Mouse (Mus musculus) G1E (cell line): ENCODE measurements at regions not wholly inside any gene's neighbourhood (a gene's known extent, or its start where the extent isn't known, plus 50 kb on each side); places are given as distances from the start of the nearest gene placed in this dataset.

Experiments used
- ATAC-seq: 2 replicates; pipeline ENCODE4 v1.8.0; 2016; ENCODE audit warnings: mild to moderate bottlenecking; ENCODE audit not compliant: insufficient number of reproducible peaks, poor library complexity, low FRiP score, severe bottlenecking; ENCODE audit errors: extremely low read depth
- DNase-seq: peaks from one replicate; pipeline ENCODE4 v3.0.0; 2012; ENCODE audit warnings: low spot score
- H3K27me3 ChIP-seq: 2 replicates; pipeline ENCODE4 v1.6.1; 2012; ENCODE audit warnings: mild to moderate bottlenecking, low read length, inconsistent platforms; ENCODE audit not compliant: insufficient read depth
- H3K36me3 ChIP-seq: replicated peaks from 2 replicates; pipeline ENCODE3; 2012; ENCODE audit warnings: mild to moderate bottlenecking, inconsistent platforms
- H3K4me1 ChIP-seq: 2 replicates; pipeline ENCODE4 v1.6.1; 2012; ENCODE audit warnings: low read depth, low read length, inconsistent platforms, mixed read lengths; ENCODE audit not compliant: insufficient read depth
- H3K4me3 ChIP-seq: 2 replicates; pipeline ENCODE4 v1.5.1; 2012; ENCODE audit warnings: low read depth, mild to moderate bottlenecking, inconsistent platforms, low read length, moderate library complexity, mixed read lengths
- H3K9me3 ChIP-seq: replicated peaks from 2 replicates; pipeline ENCODE4 v1.6.1; 2012; ENCODE audit warnings: inconsistent platforms
- CTCF ChIP-seq: IDR thresholded peaks from 2 replicates; pipeline ENCODE4 v1.5.1; 2012; ENCODE audit warnings: low read depth, low read length, inconsistent platforms, mixed read lengths
- GATA1 ChIP-seq: IDR thresholded peaks from 2 replicates; pipeline ENCODE4 v1.6.1; 2012; ENCODE audit warnings: borderline replicate concordance, low read length, inconsistent platforms, mixed read lengths
- GATA2 ChIP-seq: IDR thresholded peaks from 2 replicates; pipeline ENCODE4 v1.6.1; 2012; ENCODE audit warnings: low read depth, low read length, inconsistent platforms, borderline replicate concordance
- POLR2AphosphoS5 ChIP-seq: IDR thresholded peaks from 2 replicates; pipeline ENCODE4 v1.6.1; 2012; ENCODE audit warnings: low read depth, low read length, inconsistent platforms; ENCODE audit not compliant: insufficient replicate concordance
- TAL1 ChIP-seq: conservative IDR thresholded peaks from 2 replicates; pipeline ENCODE4 v1.6.1; 2012; ENCODE audit warnings: low read depth, low read length, inconsistent platforms, mixed read lengths

GRCm38 (mm10) chr12:99108616-99109015, 188.2 kb downstream of the Ttc8 start:
- H3K9me3 ChIP-seq, result no peaks in the 10 kb centered on the region; the same call in none of the 2 replicates
- DNase-seq, result no peak
- no peaks in the 10 kb centered on the region for H3K27me3 ChIP-seq
- no peaks in the 10 kb centered on the region for H3K4me1 ChIP-seq
- H3K36me3 ChIP-seq, result no peaks in the 10 kb centered on the region
- no peak overlapping the region for H3K4me3 ChIP-seq
- ATAC-seq, result no peak
- TF ChIP-seq GATA1 (no peak), CTCF (no peak), GATA2 (no peak), TAL1 (no peak), POLR2AphosphoS5 (no peak)

- no peak for DNase-seq
Measured at GRCm38 (mm10) chr12:99113781-99114180, 193.4 kb downstream of the Ttc8 start.

GRCm38 (mm10) chr12:99116491-99116890, 196.1 kb downstream of the Ttc8 start:
- Histone ChIP-seq H3K4me1 (no peaks in the 10 kb centered on the region), H3K27me3 (peaks cover 9% of the 10 kb centered on the region; the same call in 1 of the 2 replicates), H3K9me3 (peaks cover 3% of the 10 kb centered on the region), H3K36me3 (no peaks in the 10 kb centered on the region), H3K4me3 (no peak overlapping the region)
- ATAC-seq (no peak), DNase-seq (no peak)
- TF ChIP-seq TAL1 (no peak), CTCF (no peak), GATA1 (no peak), POLR2AphosphoS5 (no peak), GATA2 (no peak)

More at GRCm38 (mm10) chr12:99113781-99114180, 193.4 kb downstream of the Ttc8 start:
- Histone ChIP-seq H3K36me3 (no peaks in the 10 kb centered on the region), H3K9me3 (peaks cover 3% of the 10 kb centered on the region), H3K4me3 (no peak overlapping the region), H3K4me1 (no peaks in the 10 kb centered on the region), H3K27me3 (peaks cover 4% of the 10 kb centered on the region; the same call in 1 of the 2 replicates)
- no peak for ATAC-seq
- no peak for TF ChIP-seq CTCF
- TF ChIP-seq GATA2, result no peak
- no peak for TF ChIP-seq POLR2AphosphoS5
- TF ChIP-seq GATA1, result no peak
- no peak for TF ChIP-seq TAL1

GRCm38 (mm10) chr12:99118381-99119115, 198.2 kb downstream of the Ttc8 start:
- H3K27me3 ChIP-seq, result peaks cover 9% of the 10 kb centered on the region; the same call in 1 of the 2 replicates
- no peak for TF ChIP-seq TAL1
- TF ChIP-seq POLR2AphosphoS5, result no peak
- TF ChIP-seq CTCF, result no peak
- no peak for TF ChIP-seq GATA2
- TF ChIP-seq GATA1, result no peak
- DNase-seq, result no peak
- no peak for ATAC-seq
- H3K9me3 ChIP-seq, result peaks cover 3% of the 10 kb centered on the region
- no peaks in the 10 kb centered on the region for H3K4me1 ChIP-seq
- no peak overlapping the region for H3K4me3 ChIP-seq
- H3K36me3 ChIP-seq, result no peaks in the 10 kb centered on the region

GRCm38 (mm10) chr12:99119966-99120365, 199.6 kb downstream of the Ttc8 start:
- H3K4me1 ChIP-seq, result no peaks in the 10 kb centered on the region
- DNase-seq (no peak), ATAC-seq (no peak)
- peaks cover 9% of the 10 kb centered on the region; the same call in 1 of the 2 replicates for H3K27me3 ChIP-seq
- TF ChIP-seq POLR2AphosphoS5, result no peak
- no peak for TF ChIP-seq GATA1
- no peak for TF ChIP-seq TAL1
- no peak for TF ChIP-seq CTCF
- no peak for TF ChIP-seq GATA2
- no peak overlapping the region for H3K4me3 ChIP-seq
- no peaks in the 10 kb centered on the region for H3K36me3 ChIP-seq
- peaks cover 3% of the 10 kb centered on the region for H3K9me3 ChIP-seq

- TF ChIP-seq GATA2, result no peak
- no peak for TF ChIP-seq TAL1
- TF ChIP-seq CTCF, result no peak
- no peak for TF ChIP-seq POLR2AphosphoS5
- TF ChIP-seq GATA1, result no peak
- no peaks in the 10 kb centered on the region for H3K36me3 ChIP-seq
- no peak for ATAC-seq
- H3K9me3 ChIP-seq, result peaks cover 4% of the 10 kb centered on the region
- no peak for DNase-seq
- H3K4me1 ChIP-seq, result no peaks in the 10 kb centered on the region
- 0 out of 2 replicates have a peak, but pooled peaks cover 4% of the 10 kb centered on the region for H3K27me3 ChIP-seq
- no peak overlapping the region for H3K4me3 ChIP-seq
Measured at GRCm38 (mm10) chr12:99123611-99124495, 203.5 kb downstream of the Ttc8 start.
